Mouse (Mus musculus) heart, adult 2 months (tissue): Measurements from ENCODE around the gene Tex38. TPM values are rescaled to one million over a fixed set of nuclear protein-coding genes. Genes with fewer than 3 reads are reported as not detected.

Source experiments
- DNase-seq, 2 experiments: peaks; one replicate each; pipeline ENCODE4 v3.0.0; 2021
- H3K27ac ChIP-seq: fragments of 200-600 bp; 2 replicates; pipeline ENCODE4 v1.8.1; 2022
- H3K27me3 ChIP-seq: fragments of 200-500 bp; 2 replicates; pipeline ENCODE4 v1.6.1; 2012; ENCODE audit warnings: mild to moderate bottlenecking, low read length, inconsistent platforms, mixed read lengths; ENCODE audit not compliant: control insufficient read depth, insufficient read depth
- H3K36me3 ChIP-seq: fragments of 200-500 bp; 2 replicates; pipeline ENCODE4 v1.6.1; 2012; ENCODE audit warnings: low read length, inconsistent platforms; ENCODE audit not compliant: control insufficient read depth, insufficient read depth
- H3K4me1 ChIP-seq: fragments of 200-500 bp; 2 replicates; pipeline ENCODE4 v1.6.1; 2011; ENCODE audit warnings: low read length; ENCODE audit not compliant: control insufficient read depth, insufficient read depth
- H3K4me3 ChIP-seq: fragments of 200-600 bp; 2 replicates; pipeline ENCODE4 v1.8.1; 2022
- H3K79me2 ChIP-seq: fragments of 200-500 bp; replicated peaks from 2 replicates; pipeline ENCODE4 v1.6.1; 2012; ENCODE audit warnings: mild to moderate bottlenecking, inconsistent platforms, low read length, moderate library complexity, mixed read lengths; ENCODE audit not compliant: control insufficient read depth, insufficient read depth
- H3K9ac ChIP-seq: fragments of 200-500 bp; 2 replicates; pipeline ENCODE4 v1.6.1; 2012; ENCODE audit warnings: low read depth, mild to moderate bottlenecking, control low read depth, inconsistent platforms, low read length, mixed read lengths
- CTCF ChIP-seq: fragments of 200-600 bp; IDR thresholded peaks from 2 replicates; pipeline ENCODE4 v1.8.1; 2022; ENCODE audit warnings: antibody characterized with exemption, mild to moderate bottlenecking, moderate library complexity
- EP300 ChIP-seq: fragments of 200-500 bp; IDR thresholded peaks from 2 replicates; pipeline ENCODE4 v1.6.1; 2011; ENCODE audit warnings: low read depth, low read length, control low read depth; ENCODE audit not compliant: insufficient read depth
- POLR2A ChIP-seq: fragments of 200-500 bp; IDR thresholded peaks from 2 replicates; pipeline ENCODE4 v1.6.1; 2011; ENCODE audit warnings: mild to moderate bottlenecking, low read depth, low read length, control low read depth; ENCODE audit not compliant: insufficient read depth
- WGBS: fragments of 180-500 bp; shearing (Covaris S2); methylation state at CpG from one replicate; pipeline ENCODE4 v1.1.7; 2018; 5-methylcytosine and 5-hydroxymethylcytosine counted together
- intact Hi-C: fragments of 180-260 bp; cut with DNase I; formaldehyde crosslinking; loops from one replicate; pipeline ENCODE4 v1.15.1; 2025
- polyA plus RNA-seq: library from polyadenylated mRNA; depleted of rRNA; stranded (reverse); fragments of >200 nt; gene quantifications from 2 replicates; pipeline ENCODE4 v1.2.3, GENCODE M21; 2012
- total RNA-seq, 2 experiments: library from RNA; stranded (reverse); gene quantifications; 2 replicates each; pipeline ENCODE4 v1.2.3; 2021

Gene Tex38
- total and polyA plus RNA-seq, 3 experiments, result 0.39 to 1.2 (median 0.94) TPM

- Histone ChIP-seq H3K4me3 (no peak overlapping the region), H3K4me1 (no peaks in the 10 kb centered on the region; the same call in 1 of the 2 replicates), H3K36me3 (no peaks in the 10 kb centered on the region; the same call in 1 of the 2 replicates), H3K9ac (no peak overlapping the region), H3K27me3 (no peaks in the 10 kb centered on the region), H3K27ac (no peak overlapping the region), H3K79me2 (no peaks in the 10 kb centered on the region)
- intact Hi-C loops, result no loop called here
- DNase-seq, result peak in 1 of 2 experiments; percentile 13
- 49% methylated on average over 3 of the region's 3 CpGs for WGBS
- TF ChIP-seq POLR2A (no peak), EP300 (no peak), CTCF (no peak)
Observed at GRCm38 (mm10) chr4:115761206-115761605, 19.6 kb downstream of the Tex38 start.

GRCm38 (mm10) chr4:115754851-115755250, 26.0 kb downstream of the Tex38 start:
- no peak for DNase-seq
- no peak overlapping the region for H3K27ac ChIP-seq
- intact Hi-C loops, result no loop called here
- TF ChIP-seq CTCF (peak; percentile 14; the same call in 1 of the 2 replicates), EP300 (no peak), POLR2A (no peak)
- H3K27me3 ChIP-seq, result no peaks in the 10 kb centered on the region
- H3K9ac ChIP-seq, result no peak overlapping the region
- H3K4me3 ChIP-seq, result no peak overlapping the region
- 98% methylated on average over 1 of the region's 1 CpGs for WGBS
- no peaks in the 10 kb centered on the region for H3K4me1 ChIP-seq
- no peaks in the 10 kb centered on the region; the same call in 1 of the 2 replicates for H3K36me3 ChIP-seq
- H3K79me2 ChIP-seq, result no peaks in the 10 kb centered on the region

- WGBS, result 96% methylated on average over 3 of the region's 3 CpGs
- DNase-seq, result no peak
- intact Hi-C loops, result no loop called here
- Histone ChIP-seq H3K36me3 (no peaks in the 10 kb centered on the region; the same call in 1 of the 2 replicates), H3K4me3 (no peak overlapping the region), H3K9ac (no peak overlapping the region), H3K4me1 (no peaks in the 10 kb centered on the region), H3K79me2 (no peaks in the 10 kb centered on the region), H3K27me3 (no peaks in the 10 kb centered on the region), H3K27ac (no peak overlapping the region)
- no peak for TF ChIP-seq POLR2A
- no peak for TF ChIP-seq EP300
- TF ChIP-seq CTCF, result no peak
Observed at GRCm38 (mm10) chr4:115754101-115754500, 26.7 kb downstream of the Tex38 start.

- WGBS, result 48% methylated on average over 1 of the region's 1 CpGs
- H3K27me3 ChIP-seq, result no peaks in the 10 kb centered on the region
- intact Hi-C loops, result no loop called here
- TF ChIP-seq EP300 (no peak), POLR2A (no peak), CTCF (no peak)
- H3K27ac ChIP-seq, result no peak overlapping the region
- no peak overlapping the region for H3K9ac ChIP-seq
- no peaks in the 10 kb centered on the region for H3K79me2 ChIP-seq
- H3K36me3 ChIP-seq, result no peaks in the 10 kb centered on the region
- H3K4me3 ChIP-seq, result no peak overlapping the region
- no peak for DNase-seq
- H3K4me1 ChIP-seq, result no peaks in the 10 kb centered on the region
Observed at GRCm38 (mm10) chr4:115749336-115749735, 31.5 kb downstream of the Tex38 start.

- no peak for DNase-seq
- Histone ChIP-seq H3K27me3 (no peaks in the 10 kb centered on the region), H3K4me3 (no peak overlapping the region), H3K9ac (no peak overlapping the region), H3K4me1 (no peaks in the 10 kb centered on the region), H3K36me3 (peaks cover 3% of the 10 kb centered on the region; the same call in 1 of the 2 replicates), H3K79me2 (no peaks in the 10 kb centered on the region), H3K27ac (no peak overlapping the region)
- no peak for TF ChIP-seq CTCF
- TF ChIP-seq EP300, result no peak
- TF ChIP-seq POLR2A, result no peak
- 90% methylated on average over 1 of the region's 1 CpGs for WGBS
- intact Hi-C loops, result no loop called here
Observed at GRCm38 (mm10) chr4:115748181-115748580, 32.6 kb downstream of the Tex38 start.

GRCm38 (mm10) chr4:115743096-115743495, 37.7 kb downstream of the Tex38 start:
- intact Hi-C loops, result no loop called here
- Histone ChIP-seq H3K27ac (no peak overlapping the region), H3K4me1 (peaks cover 4% of the 10 kb centered on the region), H3K27me3 (no peaks in the 10 kb centered on the region), H3K9ac (no peak overlapping the region), H3K79me2 (no peaks in the 10 kb centered on the region), H3K36me3 (peaks cover 13% of the 10 kb centered on the region), H3K4me3 (no peak overlapping the region)
- WGBS, result 62% methylated on average over 4 of the region's 4 CpGs
- no peak for DNase-seq
- TF ChIP-seq EP300 (no peak), CTCF (no peak), POLR2A (no peak)
